In genomic region chr3:36840650-36841555, GRCm38 (mm10) we compare ENCODE assay signal across 8 mouse cellular contexts. TPM values are rescaled to one million over a fixed set of nuclear protein-coding genes. Genes with fewer than 3 reads are reported as not detected.
A peak's percentile ranks its signal among the peaks of the same experiment; 100 is the strongest.
DNase-seq lines count a peak whose midpoint lies in the region; ATAC-seq and TF ChIP-seq lines count a peak whose summit lies in the region.

No protein-coding gene starts in this region.

- peak overlapping the region; percentile 30; the same call in 1 of the 2 replicates for H3K4me2 ChIP-seq in hindbrain, postnatal 0 days (ENCODE audit: low read depth, low read length)

- H3K27ac ChIP-seq in hindbrain, postnatal 0 days, result no peak overlapping the region

- no peaks in the 10 kb centered on the region for H3K9me3 ChIP-seq in hindbrain, postnatal 0 days (ENCODE audit: low read length)

- H3K9ac ChIP-seq in hindbrain, postnatal 0 days (replicated peaks; ENCODE audit: low read length), result no peak overlapping the region

- TF ChIP-seq CTCF in hindbrain, postnatal 0 days (IDR thresholded peaks at IDR 0.05; ENCODE audit: low read depth), result peak; percentile 90

- no peaks in the 10 kb centered on the region for H3K27me3 ChIP-seq in hindbrain, postnatal 0 days (ENCODE audit: insufficient read depth, low read length)

- H3K4me3 ChIP-seq in hindbrain, postnatal 0 days (ENCODE audit: low read length), result no peak overlapping the region

- 26% methylated on average over 12 of the region's 12 CpGs for WGBS in hindbrain, postnatal 0 days

- H3K36me3 ChIP-seq in hindbrain, postnatal 0 days (ENCODE audit: insufficient read depth, low read length), result no peaks in the 10 kb centered on the region

- peak; percentile 91 for ATAC-seq in hindbrain, postnatal 0 days

- no peaks in the 10 kb centered on the region for H3K4me1 ChIP-seq in hindbrain, postnatal 0 days (ENCODE audit: insufficient read depth, low read length)

- peak; percentile 77 for DNase-seq in T-cell, adult 2 months (ENCODE audit: low spot score)
- DNase-seq in cerebellum, postnatal 14 days, result peak; percentile 72 to 75
- DNase-seq in frontal cortex, postnatal 36 days (ENCODE audit: low spot score in 2 of 2), result peak; percentile 31 to 68
- peak; percentile 77 for DNase-seq in hindbrain, postnatal 0 days (ENCODE audit: low spot score)
- DNase-seq in left cerebral cortex, adult 18-20 months (ENCODE audit: low spot score in 2 of 2), result peak; percentile 56 to 60
- DNase-seq in lung, postnatal 4 days, result peak; percentile 48 to 75
- peak; percentile 51 for DNase-seq in retina, postnatal 7 days (ENCODE audit: low read depth, low spot score)
- DNase-seq in urinary bladder, postnatal 36 days (ENCODE audit: low spot score in 2 of 2), result peak; percentile 43

RNA-seq across cellular contexts. Expression of gene 4932438A13Rik, which starts 22.0 kb away (rescaled TPM):
- 52.9 and 75.9 TPM in 2 replicates for total RNA-seq in hindbrain, postnatal 0 days (2014; rRNA removed)
- 50.7 and 58.9 TPM in 2 replicates for polyA plus RNA-seq in hindbrain, postnatal 0 days (2015; fragmentation: Nextera tagmentation; extraction: Ambion mirVana)
- total RNA-seq in left cerebral cortex, adult 18-20 months (2021), result 100 to 1,000 TPM; 106 to 108 TPM
